Mouse (Mus musculus): ENCODE data around the gene St3gal5.
"Not testable (repeated sequence)": the region's sequence is repeated elsewhere in the genome, so short reads cannot be mapped to it uniquely, and the experiment has no call there.

Gene St3gal5

GRCm38 (mm10) chr6:72097181-72097995 lies at the start of gene St3gal5:
Gene St3gal5, plus strand, starts transcription at chr6:72097592.
- peak; percentile 77 for DNase-seq (ENCODE audit: low read depth, low spot score)

GRCm38 (mm10) chr6:72048643-72049042 lies 48.7 kb upstream of the St3gal5 start:
- peak; percentile 27 for DNase-seq (ENCODE audit: low read depth, low spot score)

DNA sequence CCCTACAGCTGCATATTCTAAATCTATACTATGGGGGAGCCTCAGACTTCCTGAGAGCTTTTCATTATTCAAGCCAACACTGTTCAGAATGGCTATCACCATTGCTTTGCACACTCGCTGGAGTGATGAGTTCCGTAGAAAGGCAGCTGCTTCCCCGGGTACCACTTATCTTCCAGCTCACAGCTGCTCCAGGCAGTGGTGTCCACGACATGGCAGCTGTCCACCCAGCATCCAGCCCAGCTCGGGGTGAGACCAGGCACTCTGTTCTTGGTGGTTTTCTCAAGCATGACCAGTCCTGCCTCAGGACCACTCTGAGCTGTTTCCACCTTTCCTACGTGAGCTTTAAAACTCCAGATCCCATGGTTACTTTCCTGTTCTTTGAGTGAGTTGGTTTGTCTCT lies 47.5 kb upstream of the St3gal5 start:
- no peak for DNase-seq (ENCODE audit: low read depth, low spot score)

DNA sequence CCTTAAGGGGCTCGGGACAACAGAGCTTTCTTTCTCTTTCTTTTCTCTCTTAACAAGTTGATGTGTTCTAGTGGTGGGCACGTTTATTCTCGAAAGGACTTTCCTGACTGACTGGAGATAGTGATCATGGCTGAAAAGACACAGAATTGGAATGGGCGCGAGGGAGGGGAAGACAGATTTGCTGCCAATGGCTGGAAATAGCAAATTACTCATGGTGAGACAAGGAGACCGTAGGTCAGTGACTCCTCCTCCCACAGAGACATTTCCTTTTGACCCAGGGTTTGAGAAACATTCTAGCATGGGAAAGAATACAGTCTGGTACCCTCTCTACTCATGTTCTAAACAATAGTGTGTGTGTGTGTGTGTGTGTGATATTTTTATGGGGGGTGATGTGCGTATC lies 46.6 kb upstream of the St3gal5 start:
- no peak for DNase-seq (ENCODE audit: low read depth, low spot score)

- no peak for DNase-seq (ENCODE audit: low read depth, low spot score)
Measured at GRCm38 (mm10) chr6:72051247-72051646, 46.1 kb upstream of the St3gal5 start.

- no peak for DNase-seq (ENCODE audit: low read depth, low spot score)
Measured at GRCm38 (mm10) chr6:72051757-72052156, 45.6 kb upstream of the St3gal5 start.

- no peak for DNase-seq (ENCODE audit: low read depth, low spot score)
Measured at GRCm38 (mm10) chr6:72056548-72056947, 40.8 kb upstream of the St3gal5 start.

DNA sequence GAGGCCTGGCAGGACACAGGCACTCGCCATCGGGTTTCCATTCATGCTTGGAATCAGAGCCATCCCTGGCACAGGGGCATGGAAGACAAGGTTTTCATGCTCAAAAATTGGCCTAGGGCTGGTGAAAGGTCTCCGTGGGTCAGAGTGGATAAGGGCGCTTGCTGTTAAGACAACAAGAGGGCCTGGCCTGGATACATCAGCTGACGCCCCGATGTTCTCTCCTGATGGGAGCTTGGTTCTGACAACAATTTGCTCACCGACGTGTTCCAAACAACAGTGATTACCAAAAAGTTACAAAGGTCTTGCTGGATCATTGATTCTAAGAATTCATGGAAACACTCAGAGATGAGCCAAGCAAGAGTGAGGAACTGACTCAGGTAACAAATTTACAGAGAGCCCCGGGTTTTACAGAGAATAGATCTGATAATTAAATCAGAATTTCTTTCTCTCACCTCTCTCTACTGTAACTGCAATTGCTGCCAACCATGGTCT lies 38.9 kb upstream of the St3gal5 start:
- no peak for DNase-seq (ENCODE audit: low read depth, low spot score)

DNA sequence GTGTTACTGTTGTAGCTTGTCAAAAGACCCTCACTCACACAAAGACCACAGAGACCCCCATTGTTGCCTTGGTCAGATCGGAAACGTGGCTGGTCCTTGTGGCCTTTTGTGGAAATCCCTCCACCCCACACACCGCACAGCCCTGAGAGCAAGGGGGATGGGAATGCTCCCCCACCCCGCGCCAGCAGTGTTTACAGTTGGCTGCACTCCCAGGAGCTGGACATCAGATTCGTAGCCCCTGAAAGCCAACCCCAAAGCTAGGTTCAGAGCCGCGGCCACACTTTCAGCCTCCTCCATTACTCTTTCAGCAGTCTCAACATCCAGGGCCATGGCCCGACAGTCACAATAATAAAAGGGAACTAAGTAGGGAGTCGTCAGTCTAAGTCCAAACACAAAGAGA lies 36.7 kb upstream of the St3gal5 start:
- DNase-seq (ENCODE audit: low read depth, low spot score) = not testable (repeated sequence)

GRCm38 (mm10) chr6:72063718-72064117 lies 33.7 kb upstream of the St3gal5 start:
- DNase-seq (ENCODE audit: low read depth, low spot score) = no peak

- DNase-seq (ENCODE audit: low read depth, low spot score) = no peak
Measured at GRCm38 (mm10) chr6:72065988-72066387, 31.4 kb upstream of the St3gal5 start.

DNA sequence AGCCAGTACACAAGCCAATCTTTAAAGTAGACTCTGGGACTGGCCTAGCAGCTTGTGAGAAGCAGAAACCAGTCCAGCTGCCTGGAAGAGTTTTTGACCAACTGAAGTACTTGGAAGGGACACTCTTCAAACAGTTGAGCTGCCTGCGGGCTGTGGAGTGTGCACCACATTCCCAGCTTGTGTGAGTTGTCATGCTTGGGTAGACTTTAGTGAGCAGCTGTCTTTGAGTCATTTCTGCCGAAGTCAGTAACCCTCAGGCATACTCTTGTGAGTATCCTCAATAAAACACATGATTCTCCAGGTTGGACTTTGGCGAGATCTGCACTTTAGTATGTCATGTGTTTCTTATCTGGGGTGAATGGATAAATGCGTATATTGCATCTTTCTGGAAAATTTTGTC lies 29.0 kb upstream of the St3gal5 start:
- DNase-seq (ENCODE audit: low read depth, low spot score) = no peak

DNA sequence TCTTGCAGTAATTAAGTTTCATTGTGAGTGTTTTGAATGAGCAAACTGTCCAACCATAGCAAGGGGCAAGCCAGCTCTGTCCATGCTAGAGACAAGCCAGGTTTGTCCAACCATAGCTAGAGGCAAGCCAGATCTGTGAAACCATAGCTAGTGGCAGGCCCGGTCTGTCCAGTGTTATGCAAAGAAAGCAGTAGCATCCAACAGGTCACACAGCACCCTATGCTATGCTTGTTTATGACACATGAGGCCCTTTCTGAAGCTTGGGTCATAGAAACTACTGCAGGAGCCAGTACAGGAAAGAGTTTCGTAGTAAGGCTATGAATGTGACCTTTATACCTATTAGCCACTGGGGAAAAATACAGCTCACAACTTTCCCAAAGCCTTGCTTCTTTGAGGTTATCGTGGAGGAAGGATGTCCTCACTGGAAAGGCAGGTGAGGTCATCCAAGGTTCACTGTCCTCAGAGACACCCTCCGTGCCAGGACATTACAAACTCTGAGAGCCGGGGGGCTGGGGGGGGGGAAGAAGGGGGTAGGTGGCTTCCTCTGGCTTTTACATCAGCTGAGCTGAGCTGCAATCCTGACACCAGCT lies 26.0 kb upstream of the St3gal5 start:
- no peak for DNase-seq (ENCODE audit: low read depth, low spot score)

- no peak for DNase-seq (ENCODE audit: low read depth, low spot score)
Measured at GRCm38 (mm10) chr6:72073781-72074180, 23.6 kb upstream of the St3gal5 start.

DNA sequence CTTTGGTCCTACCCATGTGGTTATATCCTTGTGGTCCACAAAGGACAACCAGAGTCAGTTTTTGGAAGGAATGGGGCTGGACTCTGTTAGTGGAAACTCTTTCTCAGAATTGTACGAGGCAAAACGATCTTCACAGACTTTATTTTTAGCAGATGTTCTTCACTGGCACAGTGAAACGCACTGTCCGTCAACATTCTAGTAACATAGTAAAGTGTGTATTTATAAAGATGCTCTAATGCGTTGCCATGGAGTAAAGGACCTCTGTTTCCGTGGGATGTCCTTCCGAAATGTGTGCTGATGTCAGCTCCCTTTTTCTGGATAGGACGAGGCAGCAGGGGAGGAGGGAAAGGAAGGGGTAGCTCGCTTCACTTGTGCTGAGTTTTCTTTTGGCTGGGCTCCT lies 20.9 kb upstream of the St3gal5 start:
- DNase-seq (ENCODE audit: low read depth, low spot score) = no peak

- DNase-seq (ENCODE audit: low read depth, low spot score) = no peak
Measured at GRCm38 (mm10) chr6:72078178-72078577, 19.2 kb upstream of the St3gal5 start.

DNA sequence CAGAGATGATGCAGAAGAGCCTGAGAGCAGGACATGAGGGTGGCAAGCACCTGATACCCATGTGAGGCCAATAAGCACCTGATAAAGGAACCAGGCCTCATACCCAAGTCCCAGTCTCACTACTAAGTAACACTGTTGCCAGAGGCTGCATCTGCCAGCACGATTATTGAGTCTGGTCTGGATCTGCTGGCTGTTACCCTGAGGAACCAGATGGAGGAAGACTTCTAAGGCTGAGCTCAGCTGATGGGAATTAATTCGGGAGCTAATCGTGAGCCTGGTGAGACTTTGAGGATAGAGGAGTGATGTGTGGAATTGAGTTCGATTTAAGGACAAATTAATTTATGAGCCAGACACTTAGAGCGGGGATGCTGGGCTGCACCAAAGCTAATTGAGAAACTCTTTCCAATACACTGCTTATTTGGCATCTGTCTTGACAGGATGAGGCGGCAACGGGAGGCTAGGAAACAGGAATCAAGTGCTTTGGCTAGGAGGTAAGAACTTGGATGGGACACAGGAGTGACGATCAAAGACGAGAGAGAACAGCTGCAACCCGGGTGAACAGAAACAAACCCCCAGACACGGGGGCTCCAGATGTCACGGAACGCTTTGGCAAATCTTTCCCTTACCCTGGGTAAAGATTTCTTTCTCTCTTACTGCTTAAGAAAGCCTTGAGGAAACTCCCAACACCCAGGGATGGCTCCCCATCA lies 15.9 kb upstream of the St3gal5 start:
- no peak for DNase-seq (ENCODE audit: low read depth, low spot score)

DNA sequence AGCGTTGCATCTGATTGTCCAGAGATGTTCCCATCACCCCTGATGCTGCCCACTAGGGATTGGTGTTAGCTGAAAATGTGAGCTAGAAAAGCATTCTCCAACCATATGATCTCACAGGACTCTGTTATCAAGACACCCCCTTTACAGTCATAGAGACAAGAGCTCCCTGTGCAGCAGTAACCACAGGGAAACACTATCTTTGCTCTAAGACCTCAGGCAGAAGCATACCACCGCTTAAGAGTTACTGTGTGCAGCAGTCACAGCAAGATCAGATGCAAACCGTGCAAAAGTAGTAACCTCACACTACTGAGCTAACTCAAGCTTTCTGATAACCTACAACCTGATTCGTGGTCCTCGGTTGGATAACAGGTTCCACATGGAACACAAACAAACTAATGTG lies 10.0 kb upstream of the St3gal5 start:
- DNase-seq (ENCODE audit: low read depth, low spot score) = no peak

DNA sequence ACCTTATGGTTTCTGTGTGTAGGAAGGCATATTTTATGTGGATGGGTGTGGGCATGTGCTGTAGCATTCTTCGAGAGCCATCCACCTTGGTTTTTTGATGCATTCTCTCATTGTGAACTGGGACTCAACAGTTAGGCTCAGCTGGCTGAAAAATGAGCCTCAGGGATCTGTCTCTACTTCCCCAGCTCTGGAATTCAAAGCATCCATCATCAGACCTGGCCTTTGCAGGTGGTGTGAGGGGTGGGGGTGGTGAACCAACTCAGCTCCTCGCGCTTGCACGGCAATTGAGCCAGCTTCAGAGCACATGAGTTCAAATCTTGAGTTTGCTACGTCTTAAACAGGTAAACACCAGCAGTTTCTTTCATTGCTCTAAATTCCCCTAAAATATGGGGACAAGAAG lies 7.5 kb upstream of the St3gal5 start:
- no peak for DNase-seq (ENCODE audit: low read depth, low spot score)

- no peak for DNase-seq (ENCODE audit: low read depth, low spot score)
Measured at GRCm38 (mm10) chr6:72091007-72091406, 6.4 kb upstream of the St3gal5 start.

- no peak for DNase-seq (ENCODE audit: low read depth, low spot score)
Measured at GRCm38 (mm10) chr6:72093121-72093520, 4.3 kb upstream of the St3gal5 start.

DNA sequence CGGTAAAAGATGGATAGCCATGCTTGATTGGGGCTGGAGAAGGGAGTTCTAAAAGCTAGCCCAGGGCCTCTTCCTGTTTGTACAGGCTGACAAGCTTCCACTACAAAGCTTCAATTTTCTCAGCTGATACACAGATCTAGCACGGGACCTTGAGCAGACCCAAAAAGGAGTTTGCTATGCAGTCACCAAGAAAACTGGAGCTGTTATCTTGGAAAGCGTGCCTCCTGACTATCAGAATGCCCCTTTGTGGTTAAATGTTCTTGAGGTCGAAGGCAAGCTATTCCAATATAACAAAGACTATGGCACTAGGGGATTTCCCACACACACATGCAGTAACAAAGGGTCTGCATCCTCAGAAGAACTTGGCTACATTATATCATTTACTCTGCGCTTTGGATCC lies 1.2 kb upstream of the St3gal5 start:
- DNase-seq (ENCODE audit: low read depth, low spot score) = no peak

- DNase-seq (ENCODE audit: low read depth, low spot score) = no peak
Measured at GRCm38 (mm10) chr6:72096669-72097068, 723 bp upstream of the St3gal5 start.

Measured in telencephalon, adult 2 months (tissue).